Comparison of ENCODE assay signal across 21 mouse cellular contexts in genomic region chr2:135101292-135101691, GRCm38 (mm10).
A peak's percentile ranks its signal among the peaks of the same experiment; 100 is the strongest.
DNase-seq lines count a peak whose midpoint lies in the region; ATAC-seq and TF ChIP-seq lines count a peak whose summit lies in the region.
"Had no signal": no experiment of that assay in that cellular context is flagged by ENCODE, and none has a peak within 500 bp of the region (broad histone marks: within the 10 kb centered on the region; RNA-seq: fewer than 3 reads in every experiment).

No protein-coding gene starts in this region.

- no peak overlapping the region for H3K9ac ChIP-seq in midbrain, embryonic 12.5 days (replicated peaks)
- no peak overlapping the region for H3K9ac ChIP-seq in midbrain, postnatal 0 days (replicated peaks; ENCODE audit: low read length, poor library complexity, severe bottlenecking)
- H3K9ac ChIP-seq in hindbrain, embryonic 13.5 days: no peak overlapping the region
- no peak overlapping the region for H3K9ac ChIP-seq in midbrain, embryonic 16.5 days (ENCODE audit: low read depth, low read length)
- H3K9ac ChIP-seq: limb, embryonic 12.5 days; liver, embryonic 13.5 days; lung, embryonic 15.5 days had no signal

- no peaks in the 10 kb centered on the region for H3K27me3 ChIP-seq in midbrain, embryonic 12.5 days
- H3K27me3 ChIP-seq in midbrain, postnatal 0 days (ENCODE audit: insufficient read depth, low read length): no peaks in the 10 kb centered on the region
- H3K27me3 ChIP-seq in hindbrain, embryonic 13.5 days: no peaks in the 10 kb centered on the region
- H3K27me3 ChIP-seq in midbrain, embryonic 16.5 days (ENCODE audit: control insufficient read depth, insufficient read depth, low read depth, low read length): no peaks in the 10 kb centered on the region
- H3K27me3 ChIP-seq: limb, embryonic 12.5 days; liver, embryonic 13.5 days; lung, embryonic 15.5 days had no signal

- no peak overlapping the region for H3K27ac ChIP-seq in midbrain, embryonic 12.5 days (replicated peaks)
- H3K27ac ChIP-seq in midbrain, postnatal 0 days (ENCODE audit: low read depth, low read length): no peak overlapping the region
- peak overlapping the region; percentile 8; the same call in 1 of the 2 replicates for H3K27ac ChIP-seq in hindbrain, embryonic 13.5 days
- H3K27ac ChIP-seq in midbrain, embryonic 16.5 days (ENCODE audit: low read length): no peak overlapping the region
- H3K27ac ChIP-seq: gastrocnemius, adult 2 months; limb, embryonic 12.5 days; liver, embryonic 13.5 days; lung, embryonic 15.5 days; macrophage; stomach, postnatal 0 days had no signal

- H3K4me1 ChIP-seq in midbrain, embryonic 12.5 days: no peaks in the 10 kb centered on the region
- H3K4me1 ChIP-seq in midbrain, postnatal 0 days (ENCODE audit: insufficient read depth, low read length): no peaks in the 10 kb centered on the region
- peaks cover 4% of the 10 kb centered on the region; the same call in 1 of the 2 replicates for H3K4me1 ChIP-seq in hindbrain, embryonic 13.5 days (replicated peaks)
- H3K4me1 ChIP-seq in midbrain, embryonic 16.5 days (ENCODE audit: control insufficient read depth, insufficient read depth, low read length): no peaks in the 10 kb centered on the region
- H3K4me1 ChIP-seq: liver, embryonic 13.5 days; lung, embryonic 15.5 days had no signal

- H3K4me2 ChIP-seq in midbrain, embryonic 12.5 days (replicated peaks): no peak overlapping the region
- H3K4me2 ChIP-seq in midbrain, postnatal 0 days (ENCODE audit: low read depth, low read length, poor library complexity, severe bottlenecking): no peak overlapping the region
- H3K4me2 ChIP-seq in hindbrain, embryonic 13.5 days: no peak overlapping the region
- no peak overlapping the region for H3K4me2 ChIP-seq in midbrain, embryonic 16.5 days (ENCODE audit: low read length)
- H3K4me2 ChIP-seq: limb, embryonic 12.5 days; liver, embryonic 13.5 days; lung, embryonic 15.5 days had no signal

- no peak overlapping the region for H3K4me3 ChIP-seq in midbrain, embryonic 12.5 days
- no peak overlapping the region for H3K4me3 ChIP-seq in midbrain, postnatal 0 days (ENCODE audit: low read depth, low read length)
- no peak overlapping the region for H3K4me3 ChIP-seq in hindbrain, embryonic 13.5 days
- no peak overlapping the region for H3K4me3 ChIP-seq in midbrain, embryonic 16.5 days (ENCODE audit: low read depth, low read length)
- H3K4me3 ChIP-seq: gastrocnemius, adult 2 months; limb, embryonic 12.5 days; liver, embryonic 13.5 days; lung, embryonic 15.5 days had no signal

- ATAC-seq in midbrain, embryonic 12.5 days (ENCODE audit: low FRiP score, low read depth): peak; percentile 85
- ATAC-seq in midbrain, postnatal 0 days (ENCODE audit: low FRiP score): no peak
- peak; percentile 71 for ATAC-seq in hindbrain, embryonic 13.5 days (ENCODE audit: low FRiP score)
- ATAC-seq in midbrain, embryonic 16.5 days: peak; percentile 42; the same call in 1 of the 2 replicates
- no peak for ATAC-seq in megakaryocyte-erythroid progenitor cell, adult 5-6 weeks (replicated peaks; ENCODE audit: low FRiP score, low TSS enrichment, poor library complexity, severe bottlenecking)
- ATAC-seq: CD4-positive, CD25-positive, alpha-beta regulatory T cell, adult 4 months had no signal

- no peaks in the 10 kb centered on the region for H3K36me3 ChIP-seq in midbrain, embryonic 12.5 days
- H3K36me3 ChIP-seq in midbrain, postnatal 0 days (ENCODE audit: insufficient read depth, low read length): no peaks in the 10 kb centered on the region
- H3K36me3 ChIP-seq in hindbrain, embryonic 13.5 days: no peaks in the 10 kb centered on the region
- H3K36me3 ChIP-seq in midbrain, embryonic 16.5 days (ENCODE audit: control insufficient read depth, insufficient read depth, low read length): no peaks in the 10 kb centered on the region
- H3K36me3 ChIP-seq: G1E; limb, embryonic 12.5 days; liver, embryonic 13.5 days; lung, embryonic 15.5 days had no signal

- no peaks in the 10 kb centered on the region for H3K9me3 ChIP-seq in midbrain, embryonic 12.5 days
- H3K9me3 ChIP-seq in midbrain, postnatal 0 days (ENCODE audit: low read length): no peaks in the 10 kb centered on the region
- H3K9me3 ChIP-seq in hindbrain, embryonic 13.5 days: no peaks in the 10 kb centered on the region
- H3K9me3 ChIP-seq in midbrain, embryonic 16.5 days (replicated peaks; ENCODE audit: control insufficient read depth, low read length, poor library complexity, severe bottlenecking): no peaks in the 10 kb centered on the region
- H3K9me3 ChIP-seq: G1E; limb, embryonic 12.5 days; liver, embryonic 13.5 days; lung, embryonic 15.5 days had no signal

- 70% methylated on average over 4 of the region's 4 CpGs for WGBS in midbrain, embryonic 12.5 days
- WGBS in midbrain, postnatal 0 days: 30% methylated on average over 4 of the region's 4 CpGs
- 20% methylated on average over 4 of the region's 4 CpGs for WGBS in hindbrain, embryonic 13.5 days
- WGBS in midbrain, embryonic 16.5 days: 37% methylated on average over 4 of the region's 4 CpGs

- no peak for DNase-seq in midbrain, postnatal 0 days (ENCODE audit: low spot score)
- DNase-seq in adrenal gland, adult 8-10 months: no peak
- DNase-seq in kidney, postnatal 10 days: no peak
- DNase-seq: cerebellum, postnatal 10 days; gastrocnemius, adult 2 months; heart, adult 11 months; kidney, adult 11 months; kidney, postnatal 14 days; liver, embryonic 13.5 days; right cerebral cortex, postnatal 25 days; thymus, postnatal 25 days had no signal

- no peak for TF ChIP-seq CTCF in midbrain, postnatal 0 days (IDR thresholded peaks at IDR 0.05)

Comparison
In these comparisons a context has a peak if more than half of its experiments do, and no peak if none do; other contexts are left out.
1. ATAC-seq: peak in midbrain, embryonic 12.5 days (single experiment), hindbrain, embryonic 13.5 days (single experiment) and midbrain, embryonic 16.5 days (single experiment); none in midbrain, postnatal 0 days (single experiment) and megakaryocyte-erythroid progenitor cell, adult 5-6 weeks (single experiment).